Mouse (Mus musculus) adrenal gland, adult (tissue): Measurements from ENCODE around the gene AC129217.1.

Experiments
- DNase-seq, 2 experiments: peaks; one replicate each; pipeline ENCODE4 v3.0.0; 2022 to 2023; ENCODE audit warnings: low spot score in 1 of 2; ENCODE audit not compliant: inconsistent age in 2 of 2

AC129217.1 gene

GRCm38 (mm10) chr19:8829660-8830059, at the start of gene AC129217.1:
Gene AC129217.1, plus strand, starts transcription at chr19:8829773.
- peak in 1 of 2 experiments; percentile 45 for DNase-seq

- DNase-seq: peak; percentile 93 to 97
Observed at GRCm38 (mm10) chr19:8786008-8786781, 43.4 kb upstream of the AC129217.1 start, which contains the start of gene Taf6l. Gene Taf6l, minus strand, starts transcription at chr19:8786417.

DNA sequence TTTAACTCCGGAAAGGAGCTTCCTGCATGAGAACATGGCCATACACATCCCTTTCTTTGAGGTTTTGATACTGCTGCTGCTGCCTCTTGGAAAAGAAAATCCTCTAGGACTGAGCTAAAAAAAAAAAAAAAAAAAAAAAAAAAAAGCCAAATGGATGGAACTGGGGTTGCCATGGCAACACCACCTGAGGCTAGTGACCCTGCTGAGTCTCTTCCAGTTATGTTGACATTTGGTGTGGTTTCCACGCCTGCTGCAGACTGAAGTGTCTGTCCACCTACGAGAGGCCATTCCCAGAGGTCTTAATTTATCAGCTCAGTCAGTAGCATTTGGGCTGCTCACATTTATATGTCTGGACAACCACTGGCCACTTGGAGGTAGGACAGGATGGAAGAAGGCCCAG, 41.1 kb upstream of the AC129217.1 start:
- DNase-seq: no peak

GRCm38 (mm10) chr19:8789171-8789570, 40.4 kb upstream of the AC129217.1 start:
- DNase-seq: peak in 1 of 2 experiments; percentile 47

GRCm38 (mm10) chr19:8790171-8790570, 39.4 kb upstream of the AC129217.1 start:
- no peak for DNase-seq

DNA sequence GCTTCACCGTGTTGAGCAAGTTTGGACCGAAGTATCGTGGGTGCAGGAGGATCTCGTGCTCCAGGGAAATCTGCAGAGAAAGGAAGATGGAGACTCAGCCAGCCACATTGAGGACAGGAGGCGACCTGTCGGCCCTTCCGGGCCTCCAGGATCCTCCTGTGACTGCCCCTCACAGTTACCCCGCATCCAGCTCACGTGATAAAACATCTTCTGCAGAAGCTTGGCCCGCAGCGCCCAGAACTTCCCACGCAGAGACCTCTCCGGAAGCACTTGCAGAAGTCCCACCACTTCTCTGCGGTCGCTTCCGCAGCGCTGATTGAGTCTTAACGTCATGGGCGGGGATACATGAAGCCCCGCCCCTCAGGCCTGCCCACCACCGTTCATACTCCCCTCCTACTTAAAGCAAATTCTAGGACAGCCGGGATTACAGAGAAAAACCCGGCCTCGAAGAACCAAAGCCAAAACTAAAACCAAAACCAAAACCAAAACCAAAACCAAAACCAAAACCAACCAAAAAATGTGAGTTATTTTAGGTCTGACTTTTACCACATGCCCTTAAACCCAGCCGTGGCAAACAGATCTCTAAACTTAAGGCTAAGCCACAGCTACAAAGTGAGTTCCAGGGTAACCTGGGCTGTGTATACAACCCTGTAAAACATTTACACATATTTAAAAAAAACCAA, 31.2 kb upstream of the AC129217.1 start, which contains the start of gene Polr2g:
Polr2g (minus strand) TSS at position 314 of the 683 bp plus-strand sequence.
- DNase-seq: peak; percentile 94 to 97

- no peak for DNase-seq
Observed at GRCm38 (mm10) chr19:8798947-8799315, 30.6 kb upstream of the AC129217.1 start.

GRCm38 (mm10) chr19:8802130-8802821, 27.3 kb upstream of the AC129217.1 start, which contains the start of gene Zbtb3:
Gene Zbtb3, plus strand, starts transcription at chr19:8802555.
- DNase-seq: peak; percentile 97 to 98

DNA sequence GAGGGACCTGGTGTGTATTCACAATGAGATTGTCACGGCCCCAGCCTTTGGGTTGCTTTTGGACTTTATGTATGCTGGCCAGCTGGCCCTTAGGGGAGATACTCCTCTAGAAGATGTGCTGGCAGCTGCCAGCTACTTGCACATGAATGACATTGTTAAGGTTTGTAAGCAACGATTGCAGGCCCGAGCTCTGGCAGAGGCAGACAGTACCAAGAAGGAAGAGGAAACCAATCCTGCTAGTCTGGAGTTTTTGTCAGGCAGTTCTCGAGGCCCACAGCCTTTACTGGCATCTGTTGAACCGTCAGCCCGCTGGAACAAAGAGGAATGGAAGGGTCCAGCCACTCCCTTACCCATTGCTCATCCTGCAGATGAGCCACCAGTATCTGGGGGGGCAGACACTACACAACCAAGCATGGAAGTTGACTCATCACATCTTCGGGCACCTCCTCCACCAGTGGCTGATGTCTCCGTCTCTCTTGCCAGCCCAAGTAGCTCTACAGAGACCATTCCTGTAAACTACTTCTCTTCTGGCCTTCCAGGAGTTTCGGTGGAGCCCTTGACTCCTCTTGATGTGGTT, 26.3 kb upstream of the AC129217.1 start:
- no peak for DNase-seq

GRCm38 (mm10) chr19:8803879-8804660, 25.5 kb upstream of the AC129217.1 start:
- no peak for DNase-seq

- DNase-seq: no peak
Observed at GRCm38 (mm10) chr19:8806810-8807209, 22.8 kb upstream of the AC129217.1 start.

DNA sequence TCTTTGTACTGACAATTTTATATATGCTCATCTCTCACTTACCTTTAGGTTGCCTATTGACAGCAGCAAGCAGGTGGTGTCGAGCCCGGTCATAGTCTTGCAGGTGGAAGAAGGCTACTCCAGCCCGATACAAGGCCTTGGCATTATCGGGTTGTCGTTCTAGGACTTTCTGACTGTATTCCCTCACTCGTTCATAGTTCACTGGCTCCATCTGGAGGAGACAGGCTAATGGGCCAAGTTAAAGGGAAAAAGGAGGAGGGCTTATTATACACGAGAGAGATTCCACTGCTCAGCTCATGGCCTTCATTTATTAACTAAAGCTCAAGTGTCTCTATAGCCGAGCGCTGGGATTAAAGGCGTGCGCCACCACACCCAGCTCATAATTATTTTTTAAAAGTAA, 13.8 kb upstream of the AC129217.1 start:
- peak in 1 of 2 experiments; percentile 77 for DNase-seq

GRCm38 (mm10) chr19:8817001-8817400, 12.6 kb upstream of the AC129217.1 start:
- no peak for DNase-seq

DNA sequence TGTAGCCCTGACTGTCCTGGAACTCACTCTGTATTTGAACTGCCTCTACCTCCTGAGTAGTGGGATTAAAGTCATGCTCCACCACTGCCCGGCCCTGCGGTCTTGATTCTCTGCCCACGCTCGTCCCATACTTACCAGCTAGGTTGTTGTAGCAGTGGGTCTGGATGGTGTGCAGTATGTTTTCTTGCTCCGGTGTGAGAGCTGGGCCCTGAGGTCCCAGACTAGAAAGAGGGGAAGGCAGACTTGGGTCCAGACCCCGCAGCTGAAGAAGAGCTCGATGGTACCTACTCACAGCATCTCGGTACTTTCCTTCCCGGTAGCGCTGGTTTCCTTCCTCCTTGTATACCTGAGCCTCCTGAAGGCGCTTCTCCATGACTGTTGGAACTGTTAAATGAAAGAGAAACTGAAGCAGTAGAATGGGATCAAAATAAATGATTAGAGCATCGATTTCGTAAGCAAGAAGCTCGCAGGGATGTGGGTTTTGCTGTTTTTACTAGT, 11.2 kb upstream of the AC129217.1 start:
- no peak for DNase-seq

DNA sequence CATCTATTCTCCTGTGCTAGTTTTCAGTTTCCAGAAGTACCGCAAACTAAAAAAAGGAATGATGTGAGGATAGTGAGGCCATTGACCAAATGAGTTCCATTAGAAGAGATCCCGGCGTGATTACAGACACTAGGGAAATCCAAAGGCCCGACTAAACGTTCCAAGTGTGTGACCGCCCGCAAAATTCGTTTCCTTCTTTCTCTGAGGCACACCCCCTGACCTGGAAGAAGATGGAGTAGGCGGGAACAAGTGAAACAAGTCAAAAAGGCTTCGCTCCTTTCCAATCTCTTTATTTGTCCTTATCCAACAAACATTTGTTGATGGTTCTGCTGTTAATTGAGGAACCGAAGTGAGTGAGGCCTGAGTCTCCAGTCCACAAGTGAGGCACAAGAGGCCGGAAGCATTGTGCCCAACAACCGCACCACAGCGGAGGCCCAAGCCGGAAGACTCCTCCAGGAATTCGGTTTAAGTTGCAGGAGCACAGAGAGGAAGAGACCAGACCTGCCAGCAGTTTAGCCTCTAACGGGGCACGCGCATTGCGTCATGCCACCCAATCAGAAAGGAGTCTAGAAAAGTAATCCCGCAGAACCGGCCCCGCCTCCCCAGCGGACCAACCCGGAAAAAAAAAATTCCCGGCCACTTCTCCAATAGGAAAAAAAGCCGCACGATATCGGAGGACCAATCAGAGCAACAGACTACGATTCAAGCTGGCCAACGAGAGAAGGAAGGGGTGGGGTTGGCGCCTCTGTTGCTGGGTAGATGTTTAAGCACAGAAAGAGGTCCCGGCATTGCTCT, 10.6 kb upstream of the AC129217.1 start, which contains the start of gene Ttc9c:
Ttc9c (minus strand) TSS at position 533 of the 795 bp plus-strand sequence.
- peak; percentile 98 to 99 for DNase-seq

DNA sequence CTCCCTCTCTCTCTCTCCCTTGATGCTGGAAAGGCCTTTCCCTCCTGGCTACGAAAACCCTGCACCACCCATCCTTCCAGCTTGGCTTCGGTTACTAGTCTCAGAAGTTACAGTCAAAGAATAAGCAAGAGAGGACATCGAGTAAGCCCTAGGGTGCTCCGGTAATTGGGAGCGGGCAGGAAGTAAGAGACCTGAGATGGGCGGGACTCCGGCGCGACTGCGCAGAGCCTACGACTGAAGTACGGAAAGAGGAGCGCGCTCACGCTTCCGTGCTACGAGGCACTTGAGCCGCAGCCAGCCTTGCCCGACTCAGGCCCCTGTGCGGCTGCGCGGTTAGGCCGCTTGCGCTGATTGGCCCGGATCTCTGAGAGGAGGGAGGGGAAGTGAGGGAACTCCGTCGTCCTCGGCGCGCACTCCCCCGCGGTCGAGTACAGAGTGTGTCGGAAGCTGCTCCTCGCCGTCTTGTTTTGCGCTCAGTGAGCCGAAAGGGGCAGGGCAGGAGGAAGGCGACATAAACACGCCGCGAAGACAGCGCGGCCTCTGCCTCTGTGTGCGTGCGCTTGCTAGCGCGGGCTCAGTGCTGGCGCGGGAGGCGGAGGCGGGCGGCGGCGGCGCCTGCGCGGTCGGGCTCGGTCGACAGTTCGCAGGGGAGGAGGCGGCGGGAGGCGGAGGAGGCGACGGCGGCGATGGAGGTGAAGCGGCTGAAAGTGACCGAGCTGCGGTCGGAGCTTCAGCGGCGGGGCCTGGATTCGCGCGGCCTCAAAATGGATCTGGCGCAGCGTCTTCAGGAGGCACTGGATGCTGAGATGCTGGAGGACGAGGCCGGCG, 9.8 kb upstream of the AC129217.1 start, which contains the start of gene Hnrnpul2:
Hnrnpul2 (plus strand) TSS at position 415 of the 828 bp plus-strand sequence.
- peak in 1 of 2 experiments; percentile 99 for DNase-seq

DNA sequence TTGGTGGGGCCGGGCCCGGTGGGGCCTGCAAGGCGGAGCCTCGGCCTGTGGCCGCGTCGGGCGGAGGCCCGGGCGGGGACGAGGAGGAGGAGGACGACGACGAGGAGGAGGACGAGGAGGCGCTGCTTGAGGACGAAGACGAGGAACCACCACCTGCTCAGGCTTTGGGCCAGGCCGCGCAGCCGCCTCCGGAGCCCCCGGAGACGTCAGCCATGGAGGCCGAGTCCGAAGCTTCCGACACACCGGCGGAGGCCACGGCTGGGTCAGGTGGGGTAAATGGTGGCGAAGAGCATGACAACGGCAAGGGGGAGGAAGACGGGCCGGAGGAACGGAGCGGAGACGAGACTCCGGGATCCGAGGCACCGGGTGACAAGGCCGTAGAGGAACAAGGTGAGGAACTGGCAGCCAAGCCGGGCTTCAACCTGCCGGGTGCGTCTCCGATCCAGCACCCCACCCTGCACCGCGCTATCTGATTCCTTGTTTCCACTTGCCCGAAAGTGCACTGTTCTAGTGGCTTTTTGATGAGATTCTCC, 9.1 kb upstream of the AC129217.1 start:
- DNase-seq: no peak

DNA sequence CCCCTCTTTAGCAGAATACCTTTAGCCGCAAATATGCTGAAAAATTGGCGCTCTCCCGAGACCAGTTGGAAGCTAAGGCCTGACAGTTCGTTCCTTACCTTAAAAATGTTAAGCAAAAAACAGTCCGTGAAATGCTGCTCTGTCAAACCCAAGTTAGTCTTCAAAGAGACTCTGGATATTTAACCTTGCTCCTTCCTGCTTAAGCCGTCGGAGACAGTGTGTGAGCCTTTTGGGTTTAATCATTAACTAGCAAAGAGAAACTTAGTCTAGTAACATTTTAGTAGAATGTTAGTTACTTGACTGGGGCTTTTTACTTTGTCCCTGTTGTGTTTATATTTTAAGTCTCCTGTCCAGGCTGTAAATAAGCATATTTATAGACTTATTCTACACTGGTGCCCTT, 8.4 kb upstream of the AC129217.1 start:
- no peak for DNase-seq
